Mouse (Mus musculus): ENCODE results near the gene Arl6ip4.

Arl6ip4 gene

GRCm38 (mm10) chr5:124095077-124095581 lies 20.8 kb upstream of the Arl6ip4 start:
- no peak for DNase-seq (ENCODE audit: low spot score)

- DNase-seq (ENCODE audit: low spot score), result peak; percentile 99
Measured at GRCm38 (mm10) chr5:124095596-124096232, 20.2 kb upstream of the Arl6ip4 start, which contains the start of gene Abcb9. TSS of gene Abcb9 (minus strand) at chr5:124095798.

GRCm38 (mm10) chr5:124098923-124099322 lies 17.0 kb upstream of the Arl6ip4 start:
- DNase-seq (ENCODE audit: low spot score), result no peak

GRCm38 (mm10) chr5:124100128-124101044 lies 15.5 kb upstream of the Arl6ip4 start:
- DNase-seq (ENCODE audit: low spot score), result no peak

GRCm38 (mm10) chr5:124102326-124102725 lies 13.6 kb upstream of the Arl6ip4 start:
- DNase-seq (ENCODE audit: low spot score), result no peak

- DNase-seq (ENCODE audit: low spot score), result no peak
Measured at GRCm38 (mm10) chr5:124103020-124103419, 12.9 kb upstream of the Arl6ip4 start.

GRCm38 (mm10) chr5:124103552-124103951 lies 12.3 kb upstream of the Arl6ip4 start:
- DNase-seq (ENCODE audit: low spot score), result no peak

- peak; percentile 49 for DNase-seq (ENCODE audit: low spot score)
Measured at GRCm38 (mm10) chr5:124111077-124111741, 4.7 kb upstream of the Arl6ip4 start.

- peak; percentile 96 for DNase-seq (ENCODE audit: low spot score)
Measured at GRCm38 (mm10) chr5:124111742-124112497, 4.0 kb upstream of the Arl6ip4 start, which contains the start of gene Ogfod2. TSS of gene Ogfod2 (plus strand) at chr5:124112297.

GRCm38 (mm10) chr5:124112531-124112930 lies 3.4 kb upstream of the Arl6ip4 start:
- no peak for DNase-seq (ENCODE audit: low spot score)

- DNase-seq (ENCODE audit: low spot score), result peak; percentile 58
Measured at GRCm38 (mm10) chr5:124113030-124113429, 2.9 kb upstream of the Arl6ip4 start.

GRCm38 (mm10) chr5:124114276-124115025 lies 1.4 kb upstream of the Arl6ip4 start:
- DNase-seq (ENCODE audit: low spot score), result no peak

- DNase-seq (ENCODE audit: low spot score), result no peak
Measured at GRCm38 (mm10) chr5:124115531-124115930, 358 bp upstream of the Arl6ip4 start.

GRCm38 (mm10) chr5:124119204-124119603 lies 3.3 kb downstream of the Arl6ip4 start:
- DNase-seq (ENCODE audit: low spot score), result no peak

GRCm38 (mm10) chr5:124122357-124122756 lies 6.5 kb downstream of the Arl6ip4 start:
- DNase-seq (ENCODE audit: low spot score), result no peak

- DNase-seq (ENCODE audit: low spot score), result no peak
Measured at GRCm38 (mm10) chr5:124125093-124125492, 9.2 kb downstream of the Arl6ip4 start.

- DNase-seq (ENCODE audit: low spot score), result no peak
Measured at GRCm38 (mm10) chr5:124134261-124134660, 18.4 kb downstream of the Arl6ip4 start.

GRCm38 (mm10) chr5:124138066-124138465 lies 22.2 kb downstream of the Arl6ip4 start:
- DNase-seq (ENCODE audit: low spot score), result no peak

GRCm38 (mm10) chr5:124149028-124149427 lies 33.1 kb downstream of the Arl6ip4 start:
- no peak for DNase-seq (ENCODE audit: low spot score)

GRCm38 (mm10) chr5:124150895-124151294 lies 35.0 kb downstream of the Arl6ip4 start:
- DNase-seq (ENCODE audit: low spot score), result no peak

- no peak for DNase-seq (ENCODE audit: low spot score)
Measured at GRCm38 (mm10) chr5:124152734-124153133, 36.8 kb downstream of the Arl6ip4 start.
